Mouse (Mus musculus) limb, embryonic 15.5 days (tissue): ENCODE results near the gene Scn2b. TPM values are rescaled to one million over a fixed set of nuclear protein-coding genes. Genes with fewer than 3 reads are reported as not detected.

Source experiments
- ATAC-seq: fragments of 200-750 bp; cut with Nextera tagmentation; 2 replicates; pipeline ENCODE4 v1.8.0; 2017; ENCODE audit warnings: low read depth, moderate TSS enrichment; ENCODE audit not compliant: insufficient number of reproducible peaks, low FRiP score, low TSS enrichment
- H3K27ac ChIP-seq: fragments of 300-500 bp; sonication (generic); 2 replicates; pipeline ENCODE4 v1.5.1; 2015; ENCODE audit warnings: moderate library complexity, mild to moderate bottlenecking, inconsistent platforms
- H3K27me3 ChIP-seq: fragments of 300-500 bp; sonication (generic); 2 replicates; pipeline ENCODE4 v1.6.1; 2015; ENCODE audit warnings: inconsistent platforms
- H3K36me3 ChIP-seq: fragments of 300-500 bp; sonication (generic); 2 replicates; pipeline ENCODE4 v1.6.1; 2015; ENCODE audit warnings: inconsistent platforms
- H3K4me1 ChIP-seq: fragments of 300-500 bp; sonication (generic); 2 replicates; pipeline ENCODE4 v1.6.1; 2015; ENCODE audit warnings: inconsistent platforms
- H3K4me2 ChIP-seq: fragments of 300-500 bp; sonication (generic); 2 replicates; pipeline ENCODE4 v1.6.1; 2015; ENCODE audit warnings: mild to moderate bottlenecking, inconsistent platforms
- H3K4me3 ChIP-seq: fragments of 300-500 bp; sonication (generic); 2 replicates; pipeline ENCODE4 v1.5.1; 2015; ENCODE audit warnings: mild to moderate bottlenecking, inconsistent platforms
- H3K9ac ChIP-seq: fragments of 300-500 bp; sonication (generic); 2 replicates; pipeline ENCODE4 v1.6.1; 2015; ENCODE audit warnings: inconsistent platforms
- H3K9me3 ChIP-seq: fragments of 300-500 bp; sonication (generic); 2 replicates; pipeline ENCODE4 v1.6.1; 2016; ENCODE audit warnings: inconsistent platforms
- WGBS: fragments of 180-500 bp; shearing (Covaris S2); methylation state at CpG from one replicate; pipeline ENCODE4 v1.1.7; 2015; 5-methylcytosine and 5-hydroxymethylcytosine counted together
- polyA plus RNA-seq: library from polyadenylated mRNA; unstranded; fragments of >200 nt; fragmentation: Nextera tagmentation; extraction: Ambion mirVana; gene quantifications from 2 replicates; pipeline ENCODE4 v1.2.1, GENCODE M21; 2015

Scn2b gene
- polyA plus RNA-seq: 4.6 and 4.9 TPM in 2 replicates

DNA sequence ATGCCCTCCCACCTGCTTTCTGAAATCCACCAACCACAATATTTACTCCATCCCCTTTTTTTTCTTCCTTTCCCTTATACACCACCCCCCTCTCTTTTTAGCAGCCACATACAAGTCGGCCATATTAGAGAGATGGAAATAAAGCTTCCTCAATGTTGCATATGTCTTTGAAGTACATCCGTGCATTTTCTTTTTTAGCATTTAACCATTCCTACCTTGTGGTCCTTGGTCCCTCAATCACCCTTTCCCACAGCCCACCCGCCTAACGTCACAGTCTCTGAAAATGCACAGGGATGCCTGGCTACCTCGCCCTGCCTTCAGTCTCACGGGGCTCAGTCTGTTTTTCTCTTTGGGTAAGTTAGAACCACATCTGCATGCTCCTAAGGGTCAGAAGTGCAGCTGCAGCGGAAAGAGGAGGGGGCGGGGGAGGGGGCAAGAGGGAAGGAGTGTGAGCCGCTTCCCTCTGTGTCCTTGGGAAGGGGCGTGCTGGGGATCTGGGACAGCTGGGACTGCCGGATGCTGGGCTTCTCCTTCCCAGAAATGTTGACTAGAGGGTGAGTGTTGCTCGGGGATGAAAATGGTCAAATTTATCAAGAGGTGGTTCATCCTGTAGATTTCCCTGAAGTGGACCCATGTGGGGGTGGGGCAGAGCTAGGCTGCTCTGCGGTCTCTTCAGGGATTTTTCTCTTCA, at the start of gene Scn2b:
Scn2b (plus strand) TSS at position 42 of the 691 bp plus-strand sequence.
- ATAC-seq: no peak

GRCm38 (mm10) chr9:45071800-45072199, 45.8 kb upstream of the Scn2b start:
- no peaks in the 10 kb centered on the region for H3K27me3 ChIP-seq
- H3K4me2 ChIP-seq: no peak overlapping the region
- H3K9ac ChIP-seq: no peak overlapping the region
- 49% methylated on average over 3 of the region's 3 CpGs for whole genome bisulfite sequencing
- H3K36me3 ChIP-seq: no peaks in the 10 kb centered on the region
- H3K27ac ChIP-seq: no peak overlapping the region
- ATAC-seq: no peak
- no peak overlapping the region for H3K4me3 ChIP-seq
- no peaks in the 10 kb centered on the region for H3K4me1 ChIP-seq
- H3K9me3 ChIP-seq: no peaks in the 10 kb centered on the region

More for the DNA sequence above, at the start of gene Scn2b:
- peak within 1 kb of the TSS; percentile 65 for H3K4me2 ChIP-seq
- peak within 1 kb of the TSS; percentile 54 for H3K4me3 ChIP-seq
- under 1% methylated on average over 13 of the region's 13 CpGs for whole genome bisulfite sequencing
- H3K9ac ChIP-seq: peak within 1 kb of the TSS; percentile 58
- peak within 1 kb of the TSS; percentile 81 for H3K27ac ChIP-seq
- no peaks in the 10 kb centered on the region for H3K9me3 ChIP-seq
- no peaks in the 10 kb centered on the region for H3K36me3 ChIP-seq
- peaks cover 39% of the 10 kb centered on the region for H3K4me1 ChIP-seq
- H3K27me3 ChIP-seq: no peaks in the 10 kb centered on the region

GRCm38 (mm10) chr9:45077859-45078258, 39.7 kb upstream of the Scn2b start:
- Histone ChIP-seq H3K36me3 (no peaks in the 10 kb centered on the region), H3K27me3 (no peaks in the 10 kb centered on the region), H3K9ac (no peak overlapping the region), H3K4me3 (no peak overlapping the region), H3K4me2 (no peak overlapping the region), H3K27ac (no peak overlapping the region), H3K4me1 (no peaks in the 10 kb centered on the region), H3K9me3 (no peaks in the 10 kb centered on the region)
- ATAC-seq: no peak
- 63% methylated on average over 3 of the region's 3 CpGs for whole genome bisulfite sequencing

- H3K4me2 ChIP-seq: no peak within 1 kb of the TSS
- no peaks in the 10 kb centered on the region for H3K9me3 ChIP-seq
- no peaks in the 10 kb centered on the region for H3K36me3 ChIP-seq
- no peak within 1 kb of the TSS for H3K27ac ChIP-seq
- H3K9ac ChIP-seq: no peak within 1 kb of the TSS; the same call in 1 of the 2 replicates
- 86% methylated on average over 5 of the region's 5 CpGs for WGBS
- no peak within 1 kb of the TSS for H3K4me3 ChIP-seq
- ATAC-seq: no peak
- H3K27me3 ChIP-seq: no peaks in the 10 kb centered on the region
- H3K4me1 ChIP-seq: no peaks in the 10 kb centered on the region
These were observed 38.6 kb upstream of the Scn2b start, which contains the start of gene Jaml for GRCm38 (mm10) chr9:45079011-45079410. Gene Jaml, plus strand, starts transcription at chr9:45079183.

GRCm38 (mm10) chr9:45083132-45083531, 34.5 kb upstream of the Scn2b start:
- no peak overlapping the region for H3K9ac ChIP-seq
- 88% methylated on average over 3 of the region's 3 CpGs for WGBS
- no peaks in the 10 kb centered on the region; the same call in 1 of the 2 replicates for H3K27me3 ChIP-seq
- H3K27ac ChIP-seq: no peak overlapping the region
- H3K4me1 ChIP-seq: no peaks in the 10 kb centered on the region
- H3K4me2 ChIP-seq: no peak overlapping the region
- H3K36me3 ChIP-seq: no peaks in the 10 kb centered on the region
- H3K4me3 ChIP-seq: no peak overlapping the region
- no peaks in the 10 kb centered on the region for H3K9me3 ChIP-seq
- ATAC-seq: no peak

DNA sequence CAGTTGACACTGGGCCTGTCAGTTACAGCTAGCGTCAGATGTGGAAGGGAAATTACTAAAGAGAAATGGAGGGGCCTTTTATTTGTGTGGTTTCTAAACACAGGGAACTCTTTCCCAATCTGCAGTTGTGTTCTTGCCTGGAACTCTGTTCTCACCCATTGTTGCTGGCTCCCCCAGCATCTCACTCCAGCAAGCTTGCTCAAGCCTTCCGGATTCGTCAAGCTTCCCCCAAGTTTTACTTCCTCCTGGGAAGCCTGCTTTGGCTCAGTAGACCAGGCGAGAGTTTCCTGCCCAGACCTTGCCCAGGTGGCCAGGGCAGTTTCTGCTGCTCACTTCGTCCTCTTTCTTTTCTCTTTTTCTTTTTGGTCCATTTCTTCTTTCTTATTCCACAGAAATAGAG, 33.0 kb upstream of the Scn2b start:
- Histone ChIP-seq H3K9me3 (no peaks in the 10 kb centered on the region), H3K4me1 (no peaks in the 10 kb centered on the region), H3K27me3 (no peaks in the 10 kb centered on the region; the same call in 1 of the 2 replicates), H3K36me3 (no peaks in the 10 kb centered on the region), H3K4me3 (no peak overlapping the region), H3K27ac (no peak overlapping the region), H3K9ac (no peak overlapping the region), H3K4me2 (no peak overlapping the region)
- 63% methylated on average over 5 of the region's 5 CpGs for WGBS
- no peak for ATAC-seq

DNA sequence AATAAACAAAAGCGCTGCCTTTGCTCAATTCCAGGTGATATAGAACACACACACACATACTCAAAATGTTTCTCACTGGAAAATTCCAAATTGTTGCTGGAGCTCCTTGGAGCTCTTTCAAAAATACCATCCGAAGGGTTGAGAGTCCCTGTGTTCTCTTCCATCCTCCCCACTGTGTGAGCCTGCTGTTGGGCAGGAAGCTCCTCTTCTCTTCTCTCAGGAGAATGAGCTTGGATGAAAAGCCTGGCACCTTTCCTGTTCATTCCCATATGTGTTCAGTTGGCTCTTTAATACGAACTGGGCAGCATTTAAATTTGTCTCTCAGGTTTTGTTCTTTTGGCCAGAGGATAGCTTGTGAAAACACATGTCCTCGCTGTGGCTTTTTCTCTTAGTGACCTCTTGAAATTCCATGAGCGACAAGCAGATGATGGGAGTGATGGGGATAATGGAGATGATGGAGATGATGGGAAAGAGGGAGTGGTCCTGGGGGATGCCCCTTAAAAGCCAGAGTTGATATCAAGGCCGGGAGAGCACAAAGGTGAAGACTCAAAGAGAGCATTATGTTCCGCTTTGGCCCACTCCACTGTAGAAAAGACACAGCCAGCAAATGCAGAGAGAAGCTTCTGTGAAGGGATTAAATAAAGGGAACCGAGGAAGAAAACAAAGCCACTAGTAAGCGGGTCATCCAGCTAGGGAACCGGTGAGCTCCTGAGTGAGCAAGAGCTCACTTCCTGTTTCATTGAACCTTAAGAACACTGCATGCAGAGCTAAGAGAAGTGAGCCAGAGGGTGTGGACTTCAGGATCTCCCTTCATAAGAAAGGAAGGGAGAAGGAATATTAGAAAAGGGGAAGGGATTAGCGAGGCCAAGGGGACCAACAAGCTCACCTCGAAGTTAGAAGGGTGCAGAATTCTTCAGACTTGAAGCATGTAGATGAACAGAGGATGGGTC, 31.6 kb upstream of the Scn2b start:
- H3K36me3 ChIP-seq: no peaks in the 10 kb centered on the region
- H3K4me2 ChIP-seq: no peak overlapping the region
- no peak overlapping the region for H3K27ac ChIP-seq
- H3K4me1 ChIP-seq: no peaks in the 10 kb centered on the region
- WGBS: 73% methylated on average over 12 of the region's 12 CpGs
- no peaks in the 10 kb centered on the region for H3K9me3 ChIP-seq
- no peak overlapping the region for H3K9ac ChIP-seq
- no peaks in the 10 kb centered on the region; the same call in 1 of the 2 replicates for H3K27me3 ChIP-seq
- no peak overlapping the region for H3K4me3 ChIP-seq
- no peak for ATAC-seq

GRCm38 (mm10) chr9:45088040-45088439, 29.5 kb upstream of the Scn2b start:
- no peak for ATAC-seq
- no peak overlapping the region for H3K9ac ChIP-seq
- no peak overlapping the region for H3K4me3 ChIP-seq
- no peak overlapping the region for H3K27ac ChIP-seq
- no peaks in the 10 kb centered on the region for H3K36me3 ChIP-seq
- H3K27me3 ChIP-seq: no peaks in the 10 kb centered on the region; the same call in 1 of the 2 replicates
- no peak overlapping the region for H3K4me2 ChIP-seq
- no peaks in the 10 kb centered on the region for H3K9me3 ChIP-seq
- H3K4me1 ChIP-seq: no peaks in the 10 kb centered on the region

GRCm38 (mm10) chr9:45090811-45091210, 26.8 kb upstream of the Scn2b start:
- no peak overlapping the region for H3K9ac ChIP-seq
- no peak overlapping the region for H3K27ac ChIP-seq
- no peaks in the 10 kb centered on the region for H3K36me3 ChIP-seq
- no peaks in the 10 kb centered on the region; the same call in 1 of the 2 replicates for H3K27me3 ChIP-seq
- WGBS: 72% methylated on average over 3 of the region's 3 CpGs
- no peaks in the 10 kb centered on the region for H3K4me1 ChIP-seq
- H3K9me3 ChIP-seq: no peaks in the 10 kb centered on the region
- ATAC-seq: no peak
- no peak overlapping the region for H3K4me3 ChIP-seq
- H3K4me2 ChIP-seq: no peak overlapping the region

DNA sequence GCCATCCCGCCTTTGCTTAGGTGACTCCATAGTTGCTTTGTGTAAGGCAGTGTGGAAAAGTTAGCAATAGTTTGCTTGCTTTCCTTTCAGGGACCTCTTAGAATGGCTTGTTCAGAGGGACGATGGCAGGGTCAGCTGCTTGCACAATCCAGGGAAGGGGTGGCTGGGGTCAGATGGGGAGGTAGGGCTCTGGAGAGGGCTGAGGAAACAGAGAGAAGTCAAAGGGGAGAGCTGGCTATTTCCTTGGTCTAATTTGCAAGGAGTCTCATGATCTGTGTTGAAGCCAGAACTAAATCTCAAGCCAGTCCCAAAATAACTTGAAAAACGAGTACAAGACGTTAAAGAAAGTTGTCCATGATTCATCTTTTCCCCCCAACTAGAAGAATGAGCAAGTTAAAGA, 24.9 kb upstream of the Scn2b start:
- H3K27me3 ChIP-seq: no peaks in the 10 kb centered on the region; the same call in 1 of the 2 replicates

DNA sequence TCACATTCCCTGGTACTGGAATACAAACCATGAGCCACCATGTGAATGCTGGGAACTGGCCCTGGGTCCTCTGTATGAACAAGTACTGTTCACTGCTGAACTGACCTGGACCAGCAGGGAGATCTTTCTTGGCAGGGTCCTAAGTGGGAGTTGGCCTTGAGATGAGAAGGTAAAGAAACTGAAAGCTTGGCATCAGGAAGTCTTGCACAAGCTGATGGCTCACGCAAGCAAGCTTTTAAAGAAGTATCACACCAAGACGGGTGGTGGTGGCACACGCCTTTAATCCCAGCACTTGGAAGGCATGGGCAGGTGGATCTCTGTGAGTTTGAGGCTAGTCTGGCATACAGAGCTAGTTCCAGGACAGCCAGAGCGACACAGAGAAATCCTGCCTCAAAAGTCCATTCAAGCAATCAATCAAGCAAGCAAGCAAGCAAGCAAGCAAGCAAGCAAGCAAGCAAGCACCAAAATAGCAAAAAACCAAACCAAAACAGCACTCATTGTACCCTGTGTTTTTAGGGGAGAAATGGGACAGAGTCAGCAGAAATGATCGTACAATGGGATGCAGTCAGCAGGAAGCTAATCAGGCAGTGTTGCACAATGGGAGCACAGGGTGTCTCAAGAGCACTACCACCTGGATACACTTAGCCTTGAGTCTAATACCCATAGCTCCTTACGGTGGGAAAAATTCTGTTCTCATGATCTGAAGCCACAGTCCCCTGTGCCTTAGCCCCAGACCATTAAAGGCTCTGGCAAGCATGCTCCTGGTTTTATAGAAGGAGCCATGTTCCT, 22.2 kb upstream of the Scn2b start:
- Histone ChIP-seq H3K9me3 (no peaks in the 10 kb centered on the region), H3K9ac (no peak overlapping the region), H3K27ac (no peak overlapping the region), H3K4me3 (no peak overlapping the region), H3K36me3 (no peaks in the 10 kb centered on the region), H3K4me1 (no peaks in the 10 kb centered on the region), H3K27me3 (no peaks in the 10 kb centered on the region), H3K4me2 (no peak overlapping the region)
- ATAC-seq: no peak
- WGBS: 64% methylated on average over 6 of the region's 6 CpGs

More for the DNA sequence above, 24.9 kb upstream of the Scn2b start:
- H3K27ac ChIP-seq: no peak overlapping the region
- no peaks in the 10 kb centered on the region for H3K9me3 ChIP-seq
- no peak for ATAC-seq
- H3K4me1 ChIP-seq: no peaks in the 10 kb centered on the region
- H3K4me2 ChIP-seq: no peak overlapping the region
- H3K36me3 ChIP-seq: no peaks in the 10 kb centered on the region
- WGBS: 59% methylated on average over 4 of the region's 4 CpGs
- no peak overlapping the region for H3K9ac ChIP-seq
- no peak overlapping the region for H3K4me3 ChIP-seq
